Mouse (Mus musculus) retina, postnatal 1 day (tissue): ENCODE results near the gene Cdh23.

ENCODE experiments used
- DNase-seq: peaks from one replicate; pipeline ENCODE4 v3.0.0-alpha.2; 2012

The Cdh23 gene

DNA sequence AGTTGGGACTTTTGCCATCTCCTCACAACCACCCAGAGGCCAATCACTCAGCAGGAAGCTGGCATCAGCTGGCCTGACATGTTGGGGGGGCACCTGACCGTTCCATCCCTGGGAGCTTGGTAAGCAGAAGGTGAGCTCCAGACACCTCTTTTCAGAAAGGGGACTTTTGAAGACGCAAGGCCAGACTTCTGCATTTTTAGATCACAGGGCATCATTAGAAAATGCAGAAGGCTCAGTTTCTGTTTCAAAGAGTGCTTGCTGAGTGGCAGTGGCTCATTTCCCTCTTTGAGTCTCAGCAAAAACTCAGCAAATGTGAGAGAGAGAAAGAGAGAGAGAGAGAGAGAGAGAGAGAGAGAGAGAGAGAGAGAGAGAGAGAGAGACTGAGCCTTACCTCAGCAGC is 8.8 kb upstream of the Cdh23 start:
- DNase-seq: no peak

DNA sequence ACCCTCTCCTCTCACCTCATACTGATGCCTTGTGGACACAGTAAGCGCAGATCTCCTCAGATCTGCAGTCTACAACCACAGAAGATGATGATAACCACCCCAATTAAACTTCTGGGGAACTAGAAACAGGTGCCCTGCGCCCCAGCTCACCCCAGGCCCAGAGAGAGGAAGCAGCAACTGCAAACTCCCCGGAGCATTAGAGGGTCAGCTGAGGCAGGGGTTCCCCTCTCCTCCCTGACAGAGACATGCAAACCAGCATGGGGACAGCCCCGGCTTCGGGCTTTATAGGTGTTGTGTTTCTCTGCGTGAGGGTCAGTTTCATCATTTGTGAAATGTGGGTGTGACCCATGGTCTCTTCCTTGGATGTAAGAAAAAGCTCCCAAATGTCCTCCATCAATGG is 1.5 kb upstream of the Cdh23 start:
- DNase-seq: no peak

DNA sequence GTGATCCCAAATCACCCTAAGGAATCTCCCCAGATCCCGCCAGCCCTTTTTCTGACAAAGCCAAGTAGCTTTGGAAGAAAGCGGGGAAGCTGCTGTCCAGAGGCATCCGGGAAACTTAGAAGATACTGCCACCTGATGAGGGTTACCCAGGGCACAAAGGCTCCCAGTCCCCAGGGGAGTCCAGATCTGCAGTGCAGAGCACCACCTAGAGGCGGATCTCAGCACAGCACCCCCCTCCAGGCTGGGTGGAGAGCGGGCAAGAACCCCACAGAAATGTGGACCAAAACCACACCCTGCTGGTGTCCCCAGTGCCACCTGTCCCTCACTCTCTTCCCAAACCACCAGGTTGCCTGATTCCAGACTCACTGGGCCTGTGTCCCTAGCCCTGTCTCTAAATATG is 685 bp upstream of the Cdh23 start:
- peak; percentile 73 for DNase-seq

DNA sequence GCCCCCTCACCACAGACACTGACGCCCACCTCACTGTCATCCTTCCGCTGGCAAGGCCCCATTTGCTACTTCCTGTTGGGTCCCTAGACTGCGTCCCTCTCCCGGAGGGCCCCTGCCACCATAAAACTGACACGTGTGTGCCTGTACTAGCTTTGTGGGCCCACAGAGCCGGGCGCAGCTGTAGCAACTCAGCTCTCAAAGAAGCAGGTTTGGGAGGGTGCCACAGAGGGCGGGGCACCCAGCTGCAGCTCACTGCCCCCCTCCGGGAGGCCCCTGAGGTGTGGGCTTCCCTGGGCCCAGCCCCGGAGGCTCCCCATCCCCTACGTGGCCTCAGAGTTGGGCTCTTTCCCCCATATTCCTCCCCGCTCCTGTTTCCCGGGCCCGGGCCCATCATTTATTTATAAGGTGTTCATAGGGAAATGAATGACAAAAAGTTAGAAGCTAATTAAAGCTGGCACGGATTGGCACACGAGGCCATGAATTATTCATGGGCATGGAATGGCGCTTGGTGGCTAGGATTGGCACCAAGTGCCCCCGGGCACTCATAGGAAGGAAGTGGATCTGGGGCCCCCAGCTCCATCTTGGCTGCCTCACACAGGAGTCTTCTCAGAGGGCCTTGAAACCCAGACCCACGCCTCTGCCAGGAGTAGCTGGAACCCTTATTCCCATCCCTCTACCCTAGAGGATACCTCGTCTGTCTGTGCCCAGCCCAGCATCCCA is 4.5 kb downstream of the Cdh23 start:
- DNase-seq: no peak

DNA sequence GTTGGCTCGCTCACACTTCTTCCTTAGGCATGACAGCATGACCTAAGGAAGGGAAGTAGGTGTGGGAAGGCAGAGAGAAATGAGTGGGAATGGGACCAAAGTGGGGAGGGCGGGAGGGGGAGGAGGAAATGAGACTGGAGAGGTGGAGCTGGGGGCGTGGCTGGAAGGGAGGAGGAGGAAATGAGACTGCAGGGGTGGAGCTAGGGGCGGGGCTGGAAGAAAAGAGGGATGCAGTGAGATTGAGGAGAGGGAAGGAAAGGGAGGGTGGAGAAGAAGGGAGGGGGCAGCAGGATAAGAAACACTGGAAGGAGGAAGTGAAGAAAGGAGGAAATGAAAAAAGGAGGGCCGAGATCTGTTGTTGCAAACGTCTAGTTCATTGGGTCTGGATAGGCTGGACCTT is 5.3 kb downstream of the Cdh23 start:
- DNase-seq: no peak

DNA sequence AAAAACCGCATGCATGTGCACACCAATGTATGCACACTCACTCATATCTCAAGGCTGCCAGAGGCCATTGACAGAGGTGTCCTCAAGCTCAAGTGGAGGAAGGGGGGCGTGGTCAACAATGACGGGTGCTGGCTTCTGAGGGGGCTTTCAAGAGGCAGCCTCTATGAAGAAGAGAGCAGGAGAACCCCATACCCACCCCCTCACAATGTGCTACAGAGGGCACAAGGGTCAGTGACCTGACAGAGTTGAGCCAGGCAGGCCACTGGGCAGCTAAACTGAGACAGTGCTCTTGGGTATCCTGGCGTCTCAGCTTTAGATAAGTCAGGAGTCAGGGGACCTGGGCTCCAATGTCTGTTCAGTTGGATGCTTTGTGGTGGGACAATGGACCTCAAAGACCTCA is 6.9 kb downstream of the Cdh23 start:
- DNase-seq: no peak

DNA sequence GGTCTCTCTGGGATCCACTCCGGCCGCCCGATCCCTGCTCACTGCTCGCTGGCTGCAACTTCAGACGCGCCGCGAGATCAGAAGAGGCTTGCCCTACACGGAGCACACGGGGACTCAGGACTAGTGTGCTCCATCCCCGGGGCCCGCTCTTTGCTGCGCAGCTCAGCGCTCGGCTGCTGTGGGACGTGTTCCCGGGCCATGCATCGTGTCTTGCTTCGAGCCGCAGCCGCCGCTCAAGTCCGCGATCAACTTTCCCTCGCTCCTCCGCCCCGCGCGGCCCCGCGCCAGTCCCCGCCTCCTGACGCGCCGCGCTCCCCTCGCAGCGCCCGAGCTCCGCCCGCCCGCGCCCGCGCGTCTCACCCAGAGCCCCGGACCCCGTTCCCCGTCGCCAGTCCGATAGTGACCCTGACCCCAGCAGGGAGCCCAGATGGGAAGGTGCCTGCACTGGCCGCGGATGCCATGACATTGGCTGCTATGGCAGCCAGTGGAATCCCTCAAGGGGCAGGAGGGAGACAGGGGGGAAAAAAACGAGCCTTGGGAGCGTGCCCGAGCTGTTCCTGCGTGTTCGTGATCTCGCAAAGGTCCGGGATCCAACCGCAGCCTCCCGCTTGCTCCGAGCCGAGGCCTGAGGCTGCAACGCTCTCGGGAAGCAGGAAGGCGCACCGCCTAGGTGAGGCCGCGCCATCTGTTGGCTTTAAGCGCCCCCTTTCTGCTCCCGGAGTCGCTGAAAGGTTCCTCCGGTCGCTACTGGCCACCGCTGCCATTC is 9.1 kb downstream of the Cdh23 start:
- peak; percentile 66 for DNase-seq

DNA sequence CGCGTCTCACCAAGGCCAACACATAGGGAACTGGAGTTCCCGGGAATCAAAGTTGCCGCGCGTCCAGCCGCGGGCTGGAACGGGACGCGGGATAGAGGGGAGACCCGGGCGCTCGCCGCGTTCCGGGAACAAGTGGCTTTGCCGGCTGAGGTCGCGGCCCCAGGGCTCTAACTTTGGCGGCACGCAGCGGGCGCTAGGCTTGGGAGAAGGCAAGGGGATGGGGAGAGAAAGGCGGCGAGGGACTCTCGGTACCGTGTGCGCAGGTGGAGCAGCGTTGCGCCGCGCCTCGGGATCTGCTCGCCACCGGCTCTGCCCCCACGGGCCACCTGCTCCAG is 9.7 kb downstream of the Cdh23 start:
- peak; percentile 27 for DNase-seq

DNA sequence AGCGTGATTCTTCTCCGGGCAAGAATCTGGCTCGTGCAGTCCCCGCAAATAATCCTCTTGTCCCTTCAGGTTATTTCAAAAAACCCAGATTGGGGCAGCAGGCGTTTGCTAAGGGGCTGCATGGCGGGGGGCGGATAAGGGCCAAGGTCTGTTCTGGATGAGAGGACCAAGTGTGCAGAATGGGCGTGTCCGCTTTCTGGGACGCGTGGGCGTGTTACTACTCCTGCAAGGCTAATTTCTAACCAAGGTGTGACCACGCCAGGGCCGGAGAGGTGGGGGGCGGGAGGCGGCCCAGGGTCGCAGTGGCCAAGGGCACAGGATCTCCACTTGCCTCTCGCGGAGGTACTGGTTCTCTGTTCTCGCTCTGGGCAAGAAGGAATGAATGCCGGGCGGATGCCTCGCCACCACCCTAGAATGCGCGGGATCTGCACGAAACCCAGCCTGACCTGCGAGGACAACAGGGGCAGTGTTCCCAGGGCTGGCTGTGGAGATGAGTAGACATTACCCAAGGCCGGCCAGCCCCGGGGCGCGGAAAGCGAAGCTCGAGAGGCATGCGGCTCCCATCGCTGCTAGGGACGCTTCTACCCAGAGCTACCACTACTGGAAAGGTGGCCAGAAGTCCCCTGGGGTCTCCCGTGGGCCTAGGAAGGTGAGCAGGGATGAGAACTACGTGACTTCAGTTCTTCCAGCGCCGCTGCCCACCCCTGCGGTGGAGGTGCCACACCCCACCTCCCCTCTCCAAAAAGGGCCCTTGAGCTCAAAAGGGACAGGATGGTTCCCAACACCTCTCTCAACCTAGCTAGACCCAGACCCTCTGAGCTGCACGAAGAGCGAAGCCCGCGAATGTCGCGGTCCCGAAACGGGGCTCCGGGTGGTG is 10.3 kb downstream of the Cdh23 start:
- DNase-seq: no peak

DNA sequence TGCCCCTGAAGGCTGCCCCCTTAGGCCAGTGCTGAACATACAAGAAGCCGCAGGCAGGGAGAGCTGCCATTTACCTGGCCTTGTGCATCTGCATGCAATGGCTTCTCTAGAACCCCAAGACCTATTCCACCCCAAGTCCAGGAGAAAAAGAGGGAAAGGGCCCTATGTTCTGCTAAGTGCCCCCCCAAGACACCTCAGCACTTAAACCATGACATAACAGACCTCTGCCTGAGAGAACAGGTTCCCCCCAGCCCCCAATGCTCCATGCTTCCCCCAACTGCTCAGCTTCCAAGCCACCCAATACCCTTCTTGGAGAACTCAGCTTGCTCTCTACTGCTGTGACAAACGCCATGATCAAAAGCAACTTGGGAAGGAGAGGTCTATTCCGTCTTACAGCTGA is 17.4 kb downstream of the Cdh23 start:
- no peak for DNase-seq

DNA sequence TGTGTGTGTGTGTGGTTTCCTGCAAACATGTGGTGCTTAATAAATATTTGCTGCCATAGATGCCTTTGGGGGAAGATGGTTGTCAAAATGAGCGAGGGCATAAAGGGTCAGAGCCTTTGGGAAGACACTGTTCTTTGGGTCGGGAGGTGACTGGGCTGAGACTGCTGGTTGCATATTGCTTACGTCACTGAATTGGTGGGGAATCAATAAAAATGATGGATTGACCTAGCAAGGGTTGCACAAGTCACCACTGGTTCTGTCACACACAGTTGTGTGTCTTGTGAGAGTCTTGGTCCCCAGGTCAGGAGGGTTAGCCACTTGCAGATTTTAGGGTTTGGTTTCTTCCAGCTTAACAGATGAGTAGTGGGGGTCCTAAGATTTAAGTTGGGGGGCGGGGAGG is 19.0 kb downstream of the Cdh23 start:
- no peak for DNase-seq

DNA sequence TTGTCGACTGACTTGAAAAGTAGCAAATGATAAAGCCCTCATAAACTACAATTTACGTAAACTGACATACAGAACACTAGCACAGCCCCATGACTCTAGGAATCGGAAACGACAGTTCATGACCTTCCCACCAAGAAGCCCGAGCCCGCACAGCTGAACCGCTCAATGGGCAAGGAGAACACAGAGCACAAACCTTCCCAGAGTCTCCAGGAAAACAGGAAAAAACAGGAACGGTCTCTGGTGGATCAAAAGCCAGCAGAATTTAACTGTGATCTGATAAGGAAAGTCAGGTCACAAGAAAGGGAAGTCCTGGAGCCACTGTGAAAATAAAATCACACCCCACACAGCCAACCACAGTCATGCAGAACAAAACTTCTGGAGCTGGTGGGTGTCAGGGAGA is 26.1 kb downstream of the Cdh23 start:
- no peak for DNase-seq

DNA sequence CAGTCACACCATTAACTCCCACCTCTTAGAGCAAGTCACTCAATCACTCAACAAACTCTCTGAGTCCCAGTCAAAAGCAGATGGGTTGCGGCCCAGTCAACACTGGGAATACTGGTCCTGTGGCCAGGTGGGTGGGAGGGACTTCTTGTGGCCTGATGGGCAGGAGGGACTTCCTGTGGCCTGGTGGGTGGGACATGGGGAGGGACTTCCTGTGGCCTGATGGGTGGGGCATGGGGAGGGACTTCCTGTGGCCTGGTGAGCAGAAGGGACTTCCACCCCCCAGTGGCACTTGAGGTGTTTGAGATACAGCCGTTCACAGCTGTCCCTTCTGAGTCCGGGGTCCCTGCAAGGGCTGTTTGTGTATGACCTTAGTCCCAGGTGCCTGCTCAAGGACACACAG is 27.7 kb downstream of the Cdh23 start:
- DNase-seq: no peak

DNA sequence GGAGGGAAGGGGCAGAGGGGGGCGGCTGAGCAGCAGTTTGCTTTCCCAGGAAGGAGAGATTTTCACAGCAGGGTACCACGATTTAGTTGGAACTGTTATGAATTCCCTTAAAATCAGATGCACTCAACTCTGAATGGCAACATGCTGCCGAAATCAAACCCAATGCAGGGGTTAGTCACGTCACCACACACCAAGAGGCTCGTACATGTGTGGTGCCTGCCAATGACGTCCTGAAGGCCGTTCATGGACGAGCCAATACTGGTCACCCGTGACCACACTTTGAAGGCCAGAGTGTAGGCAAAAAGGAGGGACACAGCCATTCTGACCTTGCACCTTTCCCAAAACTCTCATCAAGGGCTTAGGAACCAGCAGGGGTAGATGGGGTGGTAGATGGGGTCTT is 35.3 kb downstream of the Cdh23 start:
- DNase-seq: no peak

DNA sequence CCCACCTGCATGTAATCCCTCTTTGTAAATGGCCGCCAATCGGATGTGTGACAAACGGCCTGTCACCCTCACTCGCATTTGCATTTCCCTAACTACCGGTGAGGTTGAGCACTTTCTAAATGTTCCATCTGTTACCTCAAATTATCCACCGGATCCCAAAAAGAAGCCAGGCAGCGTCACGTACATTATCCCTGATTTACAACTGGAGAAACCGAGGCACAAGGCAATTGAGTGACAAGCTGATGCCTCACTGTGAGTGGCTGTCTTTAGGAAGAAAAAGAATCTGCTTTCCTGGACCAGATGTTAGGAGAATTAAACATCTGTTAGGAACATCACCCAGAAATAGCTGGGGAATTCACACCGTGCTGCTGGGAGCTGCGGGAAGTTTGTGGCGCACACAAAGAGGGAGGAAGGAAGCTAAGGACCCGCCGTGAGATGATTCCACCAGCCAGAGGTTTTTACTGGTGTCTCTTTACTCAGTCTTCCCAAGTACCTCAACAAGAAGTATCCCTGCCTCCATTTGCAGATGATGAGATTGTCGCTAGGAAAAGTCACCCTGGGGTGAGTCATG is 36.8 kb downstream of the Cdh23 start:
- DNase-seq: no peak

DNA sequence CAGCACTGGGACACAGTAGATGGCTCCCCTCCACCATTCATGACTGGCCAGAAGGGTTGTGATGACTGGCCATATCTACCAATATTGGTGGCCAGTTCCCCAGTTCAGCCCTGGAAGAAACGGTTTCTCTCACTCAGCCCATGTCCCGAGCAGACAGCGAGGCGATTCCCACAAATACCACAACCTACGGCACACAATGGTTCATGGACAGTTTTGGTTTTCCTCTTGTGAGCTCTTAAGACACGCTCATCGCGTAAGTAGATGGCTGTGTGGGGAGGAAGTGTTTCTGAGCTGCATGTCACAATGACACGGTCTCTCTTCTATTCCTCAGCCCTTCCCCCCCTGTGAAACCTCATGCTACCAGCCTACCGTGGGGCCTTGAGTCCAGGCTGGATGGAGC is 38.1 kb downstream of the Cdh23 start:
- no peak for DNase-seq

DNA sequence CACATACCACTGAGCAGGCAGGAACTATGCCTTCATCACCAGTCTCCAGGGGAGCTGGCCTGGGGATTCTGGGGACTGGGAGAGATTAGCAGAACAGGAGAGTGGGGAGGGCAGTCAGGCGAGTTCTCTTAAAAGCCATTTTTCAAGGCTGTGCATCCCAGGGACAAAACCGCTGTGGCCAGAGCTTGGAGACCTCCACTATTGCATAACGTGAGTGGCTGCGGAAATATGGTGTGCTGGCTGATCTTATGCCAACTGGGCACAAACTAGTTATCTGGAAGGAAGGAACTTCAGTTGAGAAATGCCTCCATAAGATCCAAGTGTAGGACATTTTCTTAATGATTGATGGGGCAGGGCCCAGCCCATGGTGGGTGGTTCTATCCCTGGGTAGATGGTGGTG is 42.6 kb downstream of the Cdh23 start:
- no peak for DNase-seq

DNA sequence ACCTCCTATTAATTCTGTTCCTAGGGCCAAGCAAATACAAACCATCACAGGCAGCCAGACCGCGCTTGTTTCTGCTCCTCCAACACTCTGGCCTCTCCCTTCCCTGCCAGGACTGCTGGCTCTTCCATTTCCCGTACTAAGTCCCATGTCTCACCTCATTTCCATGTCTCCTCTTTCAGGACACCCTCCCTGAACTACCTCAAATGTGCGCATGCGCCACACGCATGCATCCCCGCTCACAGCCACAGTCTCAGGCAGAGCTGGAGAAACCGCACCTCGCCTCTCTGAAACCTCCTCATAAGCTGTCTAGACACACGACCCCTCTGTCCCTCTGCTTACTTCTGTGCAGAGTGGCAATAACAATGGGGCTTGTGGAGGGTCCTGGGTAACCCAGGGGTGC is 43.2 kb downstream of the Cdh23 start:
- no peak for DNase-seq

DNA sequence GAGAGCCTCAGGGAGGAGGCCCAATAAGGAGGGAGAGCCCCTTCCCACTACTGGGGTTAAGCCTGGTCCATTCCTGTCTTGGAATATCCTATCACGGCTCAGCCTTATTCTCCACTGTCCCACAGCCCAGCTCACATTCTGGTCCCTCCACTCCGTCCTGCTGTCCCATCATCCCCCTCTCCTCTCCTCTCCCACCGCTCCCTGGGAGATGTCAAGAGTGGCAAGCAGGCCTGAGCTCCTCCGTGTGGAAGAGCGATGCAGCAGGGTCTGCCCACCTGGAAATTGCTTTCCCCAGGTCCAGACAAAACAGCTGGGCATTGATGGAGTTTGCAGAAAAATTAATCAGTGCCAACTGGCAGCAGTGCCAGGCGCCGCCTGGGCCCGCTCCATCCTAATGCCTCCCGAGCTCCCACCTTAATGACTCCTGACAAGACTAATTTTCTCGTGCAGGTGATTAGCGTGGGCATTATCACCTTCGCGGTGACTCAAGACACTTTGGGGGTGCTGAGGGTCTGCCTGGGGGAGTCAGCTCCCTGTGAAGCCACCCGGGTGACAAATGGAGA is 52.1 kb downstream of the Cdh23 start:
- DNase-seq: no peak

DNA sequence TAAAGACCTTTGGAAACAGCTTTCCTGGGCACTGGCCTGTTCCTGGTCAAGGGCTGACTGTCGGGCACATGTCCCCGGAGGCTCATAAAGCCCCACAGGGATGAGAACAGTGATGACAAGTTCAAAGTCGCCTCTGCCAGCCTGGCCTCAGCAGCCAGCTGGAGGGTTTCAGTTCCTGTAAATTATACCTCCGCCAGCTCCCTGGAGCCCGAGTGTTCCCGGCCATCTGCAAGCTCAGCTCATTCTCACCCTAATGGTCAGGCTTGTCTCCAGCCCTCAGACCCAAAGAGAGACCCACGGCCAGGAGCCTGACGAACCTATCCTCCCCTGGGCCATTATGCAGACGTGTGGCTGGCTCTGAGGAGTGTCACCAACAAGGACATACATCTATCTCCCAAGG is 57.0 kb downstream of the Cdh23 start:
- DNase-seq: no peak

DNA sequence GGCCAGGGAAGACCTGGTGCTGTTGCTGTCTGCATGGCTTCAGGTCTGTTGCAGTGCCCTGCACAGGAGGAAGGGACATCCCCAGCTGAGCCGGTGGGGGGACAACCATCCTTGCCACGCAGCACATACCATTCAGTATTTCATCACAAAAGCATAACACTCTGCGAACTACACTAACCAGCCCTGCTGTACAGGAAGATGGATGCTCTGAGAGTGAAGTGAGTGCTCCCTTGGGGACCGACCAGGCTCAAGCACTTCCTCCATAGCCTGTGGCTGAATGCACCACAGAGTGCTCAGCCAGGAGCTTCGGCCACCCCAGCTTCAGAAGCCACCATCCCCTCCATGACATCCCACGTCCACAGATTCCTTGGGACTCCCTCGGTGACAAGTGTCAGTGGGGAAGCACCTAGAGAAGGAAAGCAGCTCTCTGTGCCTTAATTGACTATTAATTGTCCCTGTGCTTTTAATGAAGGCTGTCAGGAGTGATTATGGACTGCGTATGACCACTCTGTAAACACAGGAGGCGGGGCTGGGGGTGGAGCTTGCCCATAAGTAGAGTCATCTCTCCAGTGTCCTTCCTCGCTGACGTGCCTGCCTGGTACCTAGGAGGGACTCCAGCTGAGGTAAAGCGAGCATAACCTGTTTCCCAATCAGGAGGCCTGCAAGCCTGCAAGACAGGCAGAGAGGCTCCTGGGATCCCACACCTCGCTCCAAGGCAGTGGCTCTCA is 60.6 kb downstream of the Cdh23 start:
- DNase-seq: peak; percentile 72

DNA sequence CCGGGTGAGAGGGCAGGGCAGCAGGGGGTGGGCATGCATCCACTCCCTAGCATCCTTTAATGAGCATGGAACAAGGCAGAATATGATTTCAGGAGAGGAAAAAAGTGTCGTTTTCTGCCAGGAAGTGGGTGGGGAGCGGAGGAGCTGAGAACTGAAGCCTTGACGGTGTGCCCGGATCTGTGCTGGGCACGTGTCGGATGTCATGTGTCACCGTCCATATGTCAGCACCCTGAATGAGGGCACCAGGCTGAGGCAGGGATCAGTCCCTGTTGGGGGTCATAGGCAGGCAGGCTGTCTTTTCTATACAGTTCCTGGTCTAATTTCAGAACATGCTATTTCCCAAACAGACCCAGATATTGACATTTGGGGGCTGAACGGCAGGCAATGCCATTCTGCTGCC is 61.9 kb downstream of the Cdh23 start:
- DNase-seq: no peak

DNA sequence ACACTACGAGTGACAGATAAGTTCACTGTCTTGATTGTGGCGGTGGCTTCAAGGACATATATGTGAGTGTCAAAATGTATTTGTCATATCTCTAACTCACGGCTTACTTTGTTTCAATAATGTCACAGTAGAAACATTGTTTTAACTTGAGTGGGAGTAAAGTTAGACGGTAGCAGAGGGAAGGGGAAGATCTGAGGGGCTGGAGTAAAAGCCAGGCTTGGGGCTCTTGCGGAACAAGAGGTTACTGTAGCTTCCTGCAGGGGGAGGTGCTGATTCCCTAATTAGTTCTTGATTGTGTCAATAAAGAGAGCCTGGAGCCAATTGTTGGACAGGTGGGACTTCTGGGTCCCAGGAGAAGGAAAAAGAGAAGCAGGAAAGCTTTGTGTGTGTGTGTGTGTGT is 70.2 kb downstream of the Cdh23 start:
- no peak for DNase-seq
